Mouse (Mus musculus) kidney, embryonic 14.5 days (tissue): ENCODE data around the gene Gm11214. TPM values are rescaled to one million over a fixed set of nuclear protein-coding genes. Genes with fewer than 3 reads are reported as not detected.
A peak's percentile ranks its signal among the peaks of the same experiment; 100 is the strongest.

Experiments
- ATAC-seq: fragments of 200-750 bp; cut with Nextera tagmentation; 2 replicates; pipeline ENCODE4 v1.8.0; 2017; ENCODE audit warnings: moderate number of reproducible peaks, mild to moderate bottlenecking, moderate TSS enrichment, moderate library complexity; ENCODE audit not compliant: low FRiP score, low TSS enrichment
- H3K27ac ChIP-seq: fragments of 300-500 bp; sonication (generic); 2 replicates; pipeline ENCODE4 v1.5.1; 2014; ENCODE audit warnings: low read depth, mild to moderate bottlenecking, low read length, moderate library complexity, mixed read lengths
- H3K27me3 ChIP-seq: fragments of 300-500 bp; sonication (generic); 2 replicates; pipeline ENCODE4 v1.6.1; 2014; ENCODE audit warnings: mild to moderate bottlenecking, low read length; ENCODE audit not compliant: control insufficient read depth, insufficient read depth
- H3K36me3 ChIP-seq: fragments of 300-500 bp; sonication (generic); 2 replicates; pipeline ENCODE4 v1.6.1; 2014; ENCODE audit warnings: low read length, mixed read lengths; ENCODE audit not compliant: control insufficient read depth, insufficient read depth
- H3K4me1 ChIP-seq: fragments of 300-500 bp; sonication (generic); 2 replicates; pipeline ENCODE4 v1.6.1; 2014; ENCODE audit warnings: low read length, mixed read lengths; ENCODE audit not compliant: control insufficient read depth, insufficient read depth
- H3K4me2 ChIP-seq: fragments of 300-500 bp; sonication (generic); replicated peaks from 2 replicates; pipeline ENCODE4 v1.6.1; 2014; ENCODE audit warnings: low read depth, mild to moderate bottlenecking, low read length
- H3K4me3 ChIP-seq: fragments of 300-500 bp; sonication (generic); 2 replicates; pipeline ENCODE4 v1.5.1; 2014; ENCODE audit warnings: mild to moderate bottlenecking, low read length
- H3K9ac ChIP-seq: fragments of 300-500 bp; sonication (generic); 2 replicates; pipeline ENCODE4 v1.6.1; 2014; ENCODE audit warnings: low read depth, mild to moderate bottlenecking, low read length, moderate library complexity
- H3K9me3 ChIP-seq: fragments of 300-500 bp; sonication (generic); 2 replicates; pipeline ENCODE4 v1.6.1; 2016; ENCODE audit warnings: low read length; ENCODE audit not compliant: control insufficient read depth
- WGBS: fragments of 180-500 bp; shearing (Covaris S2); extraction: QIAGEN DNeasy Blood & Tissue Kit; methylation state at CpG from one replicate; pipeline ENCODE4 v1.1.7; 2014; 5-methylcytosine and 5-hydroxymethylcytosine counted together
- polyA plus RNA-seq: library from polyadenylated mRNA; unstranded; fragments of >200 nt; fragmentation: Nextera tagmentation; extraction: Ambion mirVana; gene quantifications from 2 replicates; pipeline ENCODE4 v1.2.1, GENCODE M21; 2014

Gene Gm11214
- polyA plus RNA-seq, 1 experiment from 2014 or later, result not detected

GRCm38 (mm10) chr4:63643956-63644726 is 19.0 kb downstream of the Gm11214 start:
- Histone ChIP-seq H3K4me1 (no peaks in the 10 kb centered on the region), H3K27me3 (no peaks in the 10 kb centered on the region), H3K9me3 (no peaks in the 10 kb centered on the region), H3K27ac (no peak overlapping the region), H3K4me3 (no peak overlapping the region), H3K9ac (no peak overlapping the region), H3K4me2 (no peak overlapping the region), H3K36me3 (no peaks in the 10 kb centered on the region)
- ATAC-seq, result no peak

- Histone ChIP-seq H3K4me1 (no peaks in the 10 kb centered on the region), H3K9me3 (no peaks in the 10 kb centered on the region)
- WGBS, result 80% methylated on average over 2 of the region's 2 CpGs
Observed at GRCm38 (mm10) chr4:63639842-63640241, 23.3 kb downstream of the Gm11214 start.

GRCm38 (mm10) chr4:63638603-63639002 is 24.6 kb downstream of the Gm11214 start:
- WGBS, result 74% methylated on average over 1 of the region's 1 CpGs
- Histone ChIP-seq H3K27me3 (no peaks in the 10 kb centered on the region), H3K9ac (no peak overlapping the region), H3K36me3 (no peaks in the 10 kb centered on the region), H3K27ac (no peak overlapping the region), H3K4me1 (no peaks in the 10 kb centered on the region), H3K4me3 (no peak overlapping the region), H3K4me2 (no peak overlapping the region), H3K9me3 (no peaks in the 10 kb centered on the region)
- ATAC-seq, result no peak

More at GRCm38 (mm10) chr4:63639842-63640241, 23.3 kb downstream of the Gm11214 start:
- H3K4me2 ChIP-seq, result no peak overlapping the region
- no peak for ATAC-seq
- H3K27ac ChIP-seq, result no peak overlapping the region
- no peaks in the 10 kb centered on the region for H3K27me3 ChIP-seq
- H3K9ac ChIP-seq, result no peak overlapping the region
- H3K4me3 ChIP-seq, result no peak overlapping the region
- no peaks in the 10 kb centered on the region for H3K36me3 ChIP-seq

GRCm38 (mm10) chr4:63633181-63633580 is 30.0 kb downstream of the Gm11214 start:
- WGBS, result 90% methylated on average over 2 of the region's 2 CpGs
- Histone ChIP-seq H3K9me3 (no peaks in the 10 kb centered on the region), H3K27ac (no peak overlapping the region), H3K9ac (no peak overlapping the region), H3K4me1 (no peaks in the 10 kb centered on the region), H3K36me3 (no peaks in the 10 kb centered on the region), H3K4me3 (no peak overlapping the region), H3K27me3 (no peaks in the 10 kb centered on the region), H3K4me2 (no peak overlapping the region)
- no peak for ATAC-seq

- Histone ChIP-seq H3K27ac (no peak overlapping the region), H3K4me1 (no peaks in the 10 kb centered on the region), H3K4me2 (no peak overlapping the region), H3K9ac (no peak overlapping the region), H3K4me3 (no peak overlapping the region), H3K9me3 (no peaks in the 10 kb centered on the region), H3K27me3 (no peaks in the 10 kb centered on the region), H3K36me3 (no peaks in the 10 kb centered on the region)
- no peak for ATAC-seq
- 85% methylated on average over 8 of the region's 8 CpGs for WGBS
Observed at GRCm38 (mm10) chr4:63627111-63627510, 36.1 kb downstream of the Gm11214 start.

- H3K9me3 ChIP-seq, result no peaks in the 10 kb centered on the region
- no peaks in the 10 kb centered on the region for H3K27me3 ChIP-seq
- H3K27ac ChIP-seq, result no peak overlapping the region
- H3K4me2 ChIP-seq, result no peak overlapping the region
- no peaks in the 10 kb centered on the region for H3K36me3 ChIP-seq
- ATAC-seq, result no peak
- 33% methylated on average over 3 of the region's 3 CpGs for WGBS
- H3K4me1 ChIP-seq, result no peaks in the 10 kb centered on the region
- H3K9ac ChIP-seq, result no peak overlapping the region
- H3K4me3 ChIP-seq, result no peak overlapping the region
Observed at GRCm38 (mm10) chr4:63625563-63626080, 37.6 kb downstream of the Gm11214 start.

GRCm38 (mm10) chr4:63622378-63622835 is 40.8 kb downstream of the Gm11214 start, which contains the start of gene Tex48:
Gene Tex48 (minus strand): TSS chr4:63622428.
- Histone ChIP-seq H3K36me3 (no peaks in the 10 kb centered on the region), H3K9ac (no peak within 1 kb of the TSS), H3K27me3 (no peaks in the 10 kb centered on the region), H3K4me2 (no peak within 1 kb of the TSS), H3K4me3 (no peak within 1 kb of the TSS), H3K9me3 (no peaks in the 10 kb centered on the region), H3K4me1 (no peaks in the 10 kb centered on the region), H3K27ac (no peak within 1 kb of the TSS)
- 59% methylated on average over 5 of the region's 5 CpGs for WGBS
- 0 out of 2 replicates have a peak, but pooled peaks have one; percentile 35 for ATAC-seq

- Histone ChIP-seq H3K27me3 (no peaks in the 10 kb centered on the region), H3K4me3 (no peak overlapping the region), H3K4me2 (no peak overlapping the region), H3K9me3 (no peaks in the 10 kb centered on the region), H3K27ac (no peak overlapping the region), H3K4me1 (no peaks in the 10 kb centered on the region), H3K36me3 (no peaks in the 10 kb centered on the region), H3K9ac (no peak overlapping the region)
- 74% methylated on average over 2 of the region's 2 CpGs for WGBS
- no peak for ATAC-seq
Observed at GRCm38 (mm10) chr4:63621861-63622260, 41.3 kb downstream of the Gm11214 start.
